Mouse (Mus musculus) kidney, embryonic 14.5 days (tissue): ENCODE measurements around the gene Gm28635. TPM values are rescaled to one million over a fixed set of nuclear protein-coding genes. Genes with fewer than 3 reads are reported as not detected.

ENCODE experiments used
- ATAC-seq: fragments of 200-750 bp; cut with Nextera tagmentation; 2 replicates; pipeline ENCODE4 v1.8.0; 2017; ENCODE audit warnings: moderate number of reproducible peaks, mild to moderate bottlenecking, moderate TSS enrichment, moderate library complexity; ENCODE audit not compliant: low FRiP score, low TSS enrichment
- H3K27ac ChIP-seq: fragments of 300-500 bp; sonication (generic); 2 replicates; pipeline ENCODE4 v1.5.1; 2014; ENCODE audit warnings: low read depth, mild to moderate bottlenecking, low read length, moderate library complexity, mixed read lengths
- H3K27me3 ChIP-seq: fragments of 300-500 bp; sonication (generic); 2 replicates; pipeline ENCODE4 v1.6.1; 2014; ENCODE audit warnings: mild to moderate bottlenecking, low read length; ENCODE audit not compliant: control insufficient read depth, insufficient read depth
- H3K36me3 ChIP-seq: fragments of 300-500 bp; sonication (generic); 2 replicates; pipeline ENCODE4 v1.6.1; 2014; ENCODE audit warnings: low read length, mixed read lengths; ENCODE audit not compliant: control insufficient read depth, insufficient read depth
- H3K4me1 ChIP-seq: fragments of 300-500 bp; sonication (generic); 2 replicates; pipeline ENCODE4 v1.6.1; 2014; ENCODE audit warnings: low read length, mixed read lengths; ENCODE audit not compliant: control insufficient read depth, insufficient read depth
- H3K4me2 ChIP-seq: fragments of 300-500 bp; sonication (generic); replicated peaks from 2 replicates; pipeline ENCODE4 v1.6.1; 2014; ENCODE audit warnings: low read depth, mild to moderate bottlenecking, low read length
- H3K4me3 ChIP-seq: fragments of 300-500 bp; sonication (generic); 2 replicates; pipeline ENCODE4 v1.5.1; 2014; ENCODE audit warnings: mild to moderate bottlenecking, low read length
- H3K9ac ChIP-seq: fragments of 300-500 bp; sonication (generic); 2 replicates; pipeline ENCODE4 v1.6.1; 2014; ENCODE audit warnings: low read depth, mild to moderate bottlenecking, low read length, moderate library complexity
- H3K9me3 ChIP-seq: fragments of 300-500 bp; sonication (generic); 2 replicates; pipeline ENCODE4 v1.6.1; 2016; ENCODE audit warnings: low read length; ENCODE audit not compliant: control insufficient read depth
- WGBS: fragments of 180-500 bp; shearing (Covaris S2); extraction: QIAGEN DNeasy Blood & Tissue Kit; methylation state at CpG from one replicate; pipeline ENCODE4 v1.1.7; 2014; 5-methylcytosine and 5-hydroxymethylcytosine counted together
- polyA plus RNA-seq: library from polyadenylated mRNA; unstranded; fragments of >200 nt; fragmentation: Nextera tagmentation; extraction: Ambion mirVana; gene quantifications from 2 replicates; pipeline ENCODE4 v1.2.1, GENCODE M21; 2014

Gm28635 gene
- polyA plus RNA-seq, 1 experiment from 2014 or later = not detected

DNA sequence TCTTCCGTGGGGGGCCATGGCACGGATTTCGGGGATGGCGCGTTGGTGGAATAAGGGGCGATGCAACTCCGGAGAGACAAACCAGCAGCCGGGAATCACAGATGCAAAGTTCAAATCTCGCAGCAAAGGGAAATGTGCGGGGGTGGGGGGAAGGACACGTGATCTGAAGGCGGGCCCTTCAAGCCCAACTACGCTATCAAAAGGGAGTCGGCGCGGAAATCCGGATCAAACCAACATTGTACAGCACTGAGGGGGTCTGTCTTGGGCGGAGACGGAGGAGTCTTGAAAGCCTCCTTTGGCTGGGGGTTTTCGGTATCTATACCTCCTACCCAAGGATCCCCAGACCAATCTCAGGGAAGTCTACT lies 7.3 kb downstream of the Gm28635 start, which contains the start of gene Selenoh:
TSS of gene Selenoh (minus strand) at position 202 of the 365 bp plus-strand sequence.
- Histone ChIP-seq H3K4me1 (peaks cover 9% of the 10 kb centered on the region; the same call in 1 of the 2 replicates), H3K4me3 (peak within 1 kb of the TSS; percentile 96), H3K27ac (peak within 1 kb of the TSS; percentile 93), H3K9me3 (no peaks in the 10 kb centered on the region), H3K9ac (peak within 1 kb of the TSS; percentile 94), H3K36me3 (peaks cover 35% of the 10 kb centered on the region), H3K4me2 (peak within 1 kb of the TSS; percentile 56), H3K27me3 (no peaks in the 10 kb centered on the region)
- peak; percentile 97 for ATAC-seq
- WGBS = under 1% methylated on average over 20 of the region's 20 CpGs

GRCm38 (mm10) chr2:84669828-84670568 lies 7.8 kb downstream of the Gm28635 start:
- H3K4me3 ChIP-seq = peak overlapping the region; percentile 96
- H3K27me3 ChIP-seq = no peaks in the 10 kb centered on the region
- 3% methylated on average over 39 of the region's 39 CpGs for WGBS
- H3K36me3 ChIP-seq = peaks cover 30% of the 10 kb centered on the region
- peaks cover 9% of the 10 kb centered on the region; the same call in 1 of the 2 replicates for H3K4me1 ChIP-seq
- H3K9me3 ChIP-seq = no peaks in the 10 kb centered on the region
- peak overlapping the region; percentile 94 for H3K9ac ChIP-seq
- H3K4me2 ChIP-seq = peak overlapping the region; percentile 56
- peak overlapping the region; percentile 93 for H3K27ac ChIP-seq
- ATAC-seq = peak; percentile 77

DNA sequence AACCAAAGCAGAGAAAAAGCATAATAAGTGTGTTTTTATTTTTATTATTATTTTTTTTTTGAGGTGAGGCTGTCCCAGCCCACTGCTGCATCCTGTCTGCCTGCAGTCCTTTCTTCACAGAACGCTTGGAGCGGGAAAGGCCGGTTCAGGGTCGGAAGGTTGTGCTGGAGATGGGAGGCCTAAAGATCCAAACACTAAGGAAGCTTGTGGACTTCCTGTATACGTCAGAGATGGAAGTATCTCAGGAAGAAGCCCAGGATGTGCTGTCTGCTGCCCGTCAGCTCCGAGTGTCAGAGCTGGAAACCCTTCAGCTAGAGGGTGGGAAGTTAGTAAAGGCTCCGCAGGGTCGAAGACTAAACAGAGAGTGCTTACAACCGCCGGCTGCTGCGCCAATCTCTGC lies 11.8 kb downstream of the Gm28635 start:
- Histone ChIP-seq H3K4me3 (no peak overlapping the region), H3K36me3 (peaks cover 9% of the 10 kb centered on the region; the same call in 1 of the 2 replicates), H3K27me3 (no peaks in the 10 kb centered on the region), H3K9me3 (no peaks in the 10 kb centered on the region), H3K4me1 (peaks cover 9% of the 10 kb centered on the region; the same call in 1 of the 2 replicates), H3K4me2 (no peak overlapping the region), H3K27ac (peak overlapping the region; percentile 17; the same call in 1 of the 2 replicates), H3K9ac (no peak overlapping the region)
- ATAC-seq = no peak
- 71% methylated on average over 12 of the region's 12 CpGs for WGBS

DNA sequence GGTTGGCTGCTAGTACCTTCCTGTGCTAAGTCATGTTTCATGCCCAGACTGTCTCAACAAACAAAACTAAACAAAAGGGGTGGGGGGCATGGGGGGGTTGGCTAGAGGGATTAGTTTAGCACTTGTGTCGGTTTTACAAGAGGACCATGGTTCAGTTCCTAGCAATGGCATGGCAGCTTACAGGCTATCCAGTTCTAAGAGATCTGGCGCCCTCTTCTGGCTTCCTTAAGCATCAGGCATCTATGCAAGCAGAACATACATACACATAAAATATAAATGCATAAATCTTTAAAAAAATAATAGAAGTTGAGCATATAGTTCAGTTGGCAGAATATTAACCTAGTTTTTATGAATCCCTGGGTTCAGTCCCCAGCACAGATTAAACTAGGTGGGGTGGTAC lies 15.0 kb downstream of the Gm28635 start:
- H3K4me3 ChIP-seq = no peak overlapping the region
- H3K4me2 ChIP-seq = no peak overlapping the region
- peaks cover 2% of the 10 kb centered on the region; the same call in 1 of the 2 replicates for H3K36me3 ChIP-seq
- no peaks in the 10 kb centered on the region for H3K4me1 ChIP-seq
- H3K9ac ChIP-seq = no peak overlapping the region
- no peak for ATAC-seq
- H3K9me3 ChIP-seq = no peaks in the 10 kb centered on the region
- WGBS = 38% methylated on average over 2 of the region's 2 CpGs
- no peaks in the 10 kb centered on the region for H3K27me3 ChIP-seq
- H3K27ac ChIP-seq = no peak overlapping the region

GRCm38 (mm10) chr2:84660253-84660652 lies 17.6 kb downstream of the Gm28635 start:
- Histone ChIP-seq H3K9me3 (no peaks in the 10 kb centered on the region), H3K4me2 (no peak overlapping the region), H3K9ac (no peak overlapping the region), H3K36me3 (no peaks in the 10 kb centered on the region), H3K4me3 (no peak overlapping the region), H3K27ac (no peak overlapping the region), H3K27me3 (no peaks in the 10 kb centered on the region), H3K4me1 (no peaks in the 10 kb centered on the region)
- 67% methylated on average over 3 of the region's 3 CpGs for WGBS
- ATAC-seq = peak; percentile 30; the same call in 1 of the 2 replicates

GRCm38 (mm10) chr2:84658806-84659205 lies 19.0 kb downstream of the Gm28635 start, which contains the start of gene Btbd18:
TSS of gene Btbd18 (plus strand) at chr2:84659079.
- no peaks in the 10 kb centered on the region for H3K36me3 ChIP-seq
- no peak within 1 kb of the TSS for H3K4me3 ChIP-seq
- WGBS = 95% methylated on average over 32 of the region's 32 CpGs
- no peak for ATAC-seq
- H3K4me2 ChIP-seq = no peak within 1 kb of the TSS
- H3K9ac ChIP-seq = no peak within 1 kb of the TSS
- H3K27me3 ChIP-seq = no peaks in the 10 kb centered on the region
- H3K27ac ChIP-seq = no peak within 1 kb of the TSS
- H3K9me3 ChIP-seq = no peaks in the 10 kb centered on the region
- H3K4me1 ChIP-seq = no peaks in the 10 kb centered on the region

GRCm38 (mm10) chr2:84655864-84656263 lies 22.0 kb downstream of the Gm28635 start:
- ATAC-seq = no peak
- H3K4me3 ChIP-seq = no peak overlapping the region
- H3K27me3 ChIP-seq = no peaks in the 10 kb centered on the region
- no peak overlapping the region for H3K27ac ChIP-seq
- H3K9ac ChIP-seq = no peak overlapping the region
- H3K4me2 ChIP-seq = no peak overlapping the region
- H3K9me3 ChIP-seq = no peaks in the 10 kb centered on the region
- WGBS = 72% methylated on average over 1 of the region's 1 CpGs
- no peaks in the 10 kb centered on the region; the same call in 1 of the 2 replicates for H3K4me1 ChIP-seq
- no peaks in the 10 kb centered on the region for H3K36me3 ChIP-seq

DNA sequence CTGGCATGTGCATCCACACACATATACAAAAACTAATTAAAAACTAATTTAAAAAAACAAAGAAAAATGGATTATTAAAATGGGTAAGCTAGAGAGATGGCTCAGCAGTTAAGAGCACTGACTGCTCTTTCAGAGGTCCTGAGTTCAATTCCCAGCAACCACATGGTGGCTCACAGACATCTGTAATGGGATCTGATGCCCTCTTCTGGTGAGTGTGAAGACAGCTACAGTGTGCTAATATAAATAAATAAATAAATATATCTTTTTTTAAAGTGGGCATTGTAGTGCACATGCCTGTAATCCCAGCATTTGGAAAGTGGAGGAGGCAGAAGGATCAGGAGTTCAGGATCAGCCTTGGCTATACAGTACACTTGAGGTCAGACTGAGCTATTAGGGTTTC lies 24.5 kb downstream of the Gm28635 start:
- Histone ChIP-seq H3K36me3 (no peaks in the 10 kb centered on the region), H3K4me1 (no peaks in the 10 kb centered on the region; the same call in 1 of the 2 replicates), H3K27me3 (no peaks in the 10 kb centered on the region), H3K9me3 (no peaks in the 10 kb centered on the region), H3K4me2 (no peak overlapping the region), H3K9ac (no peak overlapping the region), H3K4me3 (no peak overlapping the region), H3K27ac (no peak overlapping the region)
- no peak for ATAC-seq

DNA sequence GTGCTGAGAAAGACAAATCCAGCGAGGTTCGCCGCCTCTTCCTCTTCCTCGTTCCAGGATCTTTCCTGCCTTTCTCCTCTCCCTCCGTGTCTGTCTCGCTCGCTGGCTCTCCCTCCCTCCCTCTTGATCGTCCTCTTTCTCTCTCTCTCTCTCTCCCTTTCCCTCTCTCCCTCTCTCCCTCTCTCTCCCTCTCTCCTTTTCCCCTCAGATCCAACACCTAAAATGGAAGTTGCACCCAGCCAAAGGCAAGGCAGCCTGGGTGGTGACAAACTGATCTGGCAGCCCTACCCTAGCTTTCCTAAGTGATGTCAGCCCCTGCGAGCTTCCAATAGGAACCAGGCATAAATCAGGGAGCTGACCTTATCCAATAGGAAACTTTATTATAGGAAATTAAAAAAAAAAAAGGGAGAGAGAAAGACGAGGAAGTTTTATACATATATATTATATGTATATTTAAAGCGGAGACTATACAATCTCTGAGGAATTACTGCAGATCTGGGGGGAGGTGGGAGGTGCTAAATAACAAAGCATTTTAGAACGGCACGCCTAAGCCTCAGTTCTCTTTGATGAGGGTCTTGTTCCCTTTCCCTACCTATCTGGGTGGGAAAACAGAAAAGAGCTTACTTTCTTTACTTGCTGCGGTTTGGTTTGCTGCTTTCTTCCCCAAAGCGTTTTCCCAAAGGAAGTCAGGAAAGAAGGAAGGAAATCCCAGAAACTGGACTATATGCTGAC lies 27.2 kb downstream of the Gm28635 start, which contains the start of gene Ctnnd1:
TSS of gene Ctnnd1 (minus strand) at position 302 of the 732 bp plus-strand sequence.
- peak within 1 kb of the TSS; percentile 97 for H3K27ac ChIP-seq
- peak; percentile 98 for ATAC-seq

More for the DNA sequence above, 27.2 kb downstream of the Gm28635 start, which contains the start of gene Ctnnd1:
- Histone ChIP-seq H3K4me2 (peak within 1 kb of the TSS; percentile 63), H3K9ac (peak within 1 kb of the TSS; percentile 88), H3K36me3 (no peaks in the 10 kb centered on the region), H3K4me3 (peak within 1 kb of the TSS; percentile 77), H3K4me1 (peaks cover 7% of the 10 kb centered on the region; the same call in 1 of the 2 replicates), H3K9me3 (no peaks in the 10 kb centered on the region), H3K27me3 (no peaks in the 10 kb centered on the region)
- under 1% methylated on average over 15 of the region's 15 CpGs for WGBS
